Mouse (Mus musculus) adrenal gland, adult 2 months (tissue): ENCODE data around the gene Dcps. TPM values are rescaled to one million over a fixed set of nuclear protein-coding genes. Genes with fewer than 3 reads are reported as not detected.
"Not testable (repeated sequence)": the region's sequence is repeated elsewhere in the genome, so short reads cannot be mapped to it uniquely, and the experiment has no call there.

ENCODE experiments used
- DNase-seq: peaks from one replicate; pipeline ENCODE4 v3.0.0; 2021
- polyA plus RNA-seq: library from polyadenylated mRNA; depleted of rRNA; stranded (reverse); fragments of >200 nt; gene quantifications from 2 replicates; pipeline ENCODE4 v1.2.3, GENCODE M21; 2012
- total RNA-seq, 2 experiments: library from RNA; stranded (reverse); gene quantifications; 2 replicates each; pipeline ENCODE4 v1.2.3; 2021

The Dcps gene
- total and polyA plus RNA-seq, 3 experiments = 18.3 to 26.8 (median 22.2) TPM

- no peak for DNase-seq
These were observed 331 bp upstream of the Dcps start for GRCm38 (mm10) chr9:35176124-35176659.

- no peak for DNase-seq
These were observed 2.5 kb downstream of the Dcps start for GRCm38 (mm10) chr9:35173331-35173730.

GRCm38 (mm10) chr9:35170071-35170470, 5.8 kb downstream of the Dcps start:
- DNase-seq = no peak

GRCm38 (mm10) chr9:35166798-35167635, 8.8 kb downstream of the Dcps start:
- no peak for DNase-seq

GRCm38 (mm10) chr9:35166144-35166797, 9.6 kb downstream of the Dcps start:
- DNase-seq = no peak

- DNase-seq = no peak
These were observed 11.6 kb downstream of the Dcps start for GRCm38 (mm10) chr9:35164142-35164874.

GRCm38 (mm10) chr9:35163011-35163690, 12.7 kb downstream of the Dcps start:
- DNase-seq = peak; percentile 67

- peak; percentile 38 for DNase-seq
These were observed 14.1 kb downstream of the Dcps start for GRCm38 (mm10) chr9:35161721-35162120.

GRCm38 (mm10) chr9:35160662-35161061, 15.2 kb downstream of the Dcps start:
- no peak for DNase-seq

GRCm38 (mm10) chr9:35158477-35158876, 17.4 kb downstream of the Dcps start:
- DNase-seq = no peak

- no peak for DNase-seq
These were observed 19.0 kb downstream of the Dcps start for GRCm38 (mm10) chr9:35156862-35157261.

- DNase-seq = no peak
These were observed 19.7 kb downstream of the Dcps start for GRCm38 (mm10) chr9:35156002-35156710.

- DNase-seq = no peak
These were observed 22.9 kb downstream of the Dcps start for GRCm38 (mm10) chr9:35152923-35153322.

GRCm38 (mm10) chr9:35148822-35149221, 27.0 kb downstream of the Dcps start:
- DNase-seq = not testable (repeated sequence)

- not testable (repeated sequence) for DNase-seq
These were observed 28.6 kb downstream of the Dcps start for GRCm38 (mm10) chr9:35147261-35147660.

- DNase-seq = no peak
These were observed 30.0 kb downstream of the Dcps start for GRCm38 (mm10) chr9:35145829-35146228.

GRCm38 (mm10) chr9:35145118-35145517, 30.7 kb downstream of the Dcps start:
- no peak for DNase-seq

GRCm38 (mm10) chr9:35142221-35142620, 33.6 kb downstream of the Dcps start:
- no peak for DNase-seq

- no peak for DNase-seq
These were observed 36.6 kb downstream of the Dcps start for GRCm38 (mm10) chr9:35139231-35139744.

- DNase-seq = no peak
These were observed 37.8 kb downstream of the Dcps start for GRCm38 (mm10) chr9:35138029-35138428.

- peak; percentile 65 for DNase-seq
These were observed 40.3 kb downstream of the Dcps start for GRCm38 (mm10) chr9:35135575-35135974.
